Mouse (Mus musculus) E14TG2a.4 (cell line): Measurements from ENCODE around the gene Slc7a3.
A peak's percentile ranks its signal among the peaks of the same experiment; 100 is the strongest.

ENCODE experiments used
- CTCF ChIP-seq: conservative IDR thresholded peaks from 2 replicates; pipeline ENCODE4 v1.5.1; 2014; ENCODE audit warnings: low read length
- POU5F1 ChIP-seq: IDR thresholded peaks from 2 replicates; pipeline ENCODE4 v1.6.1; 2014; ENCODE audit warnings: low read length, borderline replicate concordance

GRCm38 (mm10) chrX:101131001-101131400 lies 45.2 kb upstream of the Slc7a3 start:
- TF ChIP-seq CTCF (peak; percentile 66), POU5F1 (no peak)
